Mouse (Mus musculus) ES-Bruce4 (cell line): Measurements from ENCODE around the gene Pcdh19. TPM values are rescaled to one million over a fixed set of nuclear protein-coding genes. Genes with fewer than 3 reads are reported as not detected.

ENCODE experiments used
- H3K27ac ChIP-seq: 2 replicates; pipeline ENCODE4 v1.5.1; 2012; ENCODE audit warnings: low read length, inconsistent platforms; ENCODE audit not compliant: insufficient read depth
- H3K27me3 ChIP-seq: 2 replicates; pipeline ENCODE4 v1.6.1; 2012; ENCODE audit warnings: mild to moderate bottlenecking, low read length, inconsistent platforms; ENCODE audit not compliant: control insufficient read depth, poor library complexity, insufficient read depth, severe bottlenecking
- H3K36me3 ChIP-seq: 2 replicates; pipeline ENCODE4 v1.6.1; 2012; ENCODE audit warnings: inconsistent platforms, mild to moderate bottlenecking, low read length, moderate library complexity; ENCODE audit not compliant: control insufficient read depth, poor library complexity, insufficient read depth, severe bottlenecking
- H3K4me1 ChIP-seq: one replicate; pipeline ENCODE4 v1.8.1; 2011; ENCODE audit warnings: low read length; ENCODE audit not compliant: control insufficient read depth, insufficient read depth
- H3K4me3 ChIP-seq: 2 replicates; pipeline ENCODE4 v1.5.1; 2011; ENCODE audit warnings: low read depth, mild to moderate bottlenecking, low read length
- H3K9ac ChIP-seq: 2 replicates; pipeline ENCODE4 v1.6.1; 2012; ENCODE audit warnings: low read depth, mild to moderate bottlenecking, inconsistent platforms; ENCODE audit not compliant: poor library complexity, severe bottlenecking
- H3K9me3 ChIP-seq: replicated peaks from 2 replicates; pipeline ENCODE4 v1.6.1; 2012; ENCODE audit warnings: mild to moderate bottlenecking, low read length, inconsistent platforms; ENCODE audit not compliant: control insufficient read depth, poor library complexity, insufficient read depth, severe bottlenecking
- CTCF ChIP-seq: IDR thresholded peaks from one replicate; pipeline ENCODE4 v1.8.1; 2011; ENCODE audit warnings: low read depth, low read length
- EP300 ChIP-seq: IDR thresholded peaks from 2 replicates; pipeline ENCODE4 v1.6.1; 2011; ENCODE audit warnings: low read depth, low read length; ENCODE audit not compliant: insufficient read depth
- POLR2A ChIP-seq: IDR thresholded peaks from one replicate; pipeline ENCODE4 v1.8.1; 2011; ENCODE audit warnings: low read length; ENCODE audit not compliant: insufficient read depth
- polyA plus RNA-seq: library from polyadenylated mRNA; stranded (reverse); fragments of >200 nt; gene quantifications from 2 replicates; pipeline ENCODE4 v1.2.4, GENCODE M21; 2011; ENCODE audit warnings: low read depth; ENCODE audit not compliant: missing spikeins, insufficient read depth, insufficient read length

Pcdh19 gene
- polyA plus RNA-seq, 1 experiment: 1.8 TPM

DNA sequence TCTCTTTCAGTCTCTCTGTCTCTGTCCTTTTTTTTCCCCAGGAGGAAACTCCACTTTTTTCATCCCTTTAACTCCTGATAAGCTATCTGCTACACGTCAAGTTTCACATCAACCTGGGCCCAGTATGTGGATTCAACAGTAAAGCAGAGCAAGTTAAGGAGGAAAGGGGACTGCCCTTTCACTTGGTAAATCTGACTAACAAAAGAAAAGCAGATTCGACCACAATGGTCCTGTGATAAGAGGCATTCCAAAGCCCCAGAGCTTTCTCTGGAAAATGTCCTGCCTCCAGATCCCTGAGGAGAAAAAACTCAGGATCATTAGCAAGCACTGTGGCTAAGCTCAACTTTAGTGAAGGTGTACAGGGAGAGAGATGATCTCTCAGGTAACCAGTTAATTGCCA, 13.7 kb downstream of the Pcdh19 start:
- Histone ChIP-seq H3K9me3 (no peaks in the 10 kb centered on the region), H3K9ac (no peak overlapping the region), H3K27me3 (no peaks in the 10 kb centered on the region), H3K27ac (no peak overlapping the region), H3K4me3 (no peak overlapping the region), H3K4me1 (peaks cover 1% of the 10 kb centered on the region), H3K36me3 (no peaks in the 10 kb centered on the region)
- TF ChIP-seq EP300 (no peak), CTCF (no peak), POLR2A (no peak)

DNA sequence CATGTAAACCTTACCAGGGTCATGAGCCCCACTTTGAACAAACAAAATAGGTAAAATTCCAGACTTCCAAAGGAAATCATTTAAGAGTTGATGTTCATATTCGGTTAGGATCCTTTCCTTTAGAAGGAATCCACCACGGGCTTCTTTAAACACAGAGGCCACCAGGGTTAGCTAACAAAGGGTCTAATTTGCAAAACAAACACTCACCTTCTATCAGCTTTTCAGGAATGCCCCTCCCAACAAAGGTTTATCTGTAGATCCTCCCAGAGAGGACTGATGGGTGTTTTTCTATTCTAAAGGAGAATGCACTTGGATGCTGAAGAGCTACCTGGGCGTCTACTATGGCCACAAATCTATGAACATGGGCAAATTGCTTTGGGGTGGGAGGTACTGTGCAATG, 15.0 kb downstream of the Pcdh19 start:
- Histone ChIP-seq H3K36me3 (no peaks in the 10 kb centered on the region), H3K9me3 (no peaks in the 10 kb centered on the region), H3K4me3 (no peak overlapping the region), H3K27me3 (no peaks in the 10 kb centered on the region), H3K9ac (no peak overlapping the region), H3K4me1 (peaks cover 1% of the 10 kb centered on the region), H3K27ac (no peak overlapping the region)
- no peak for TF ChIP-seq EP300
- no peak for TF ChIP-seq POLR2A
- no peak for TF ChIP-seq CTCF

DNA sequence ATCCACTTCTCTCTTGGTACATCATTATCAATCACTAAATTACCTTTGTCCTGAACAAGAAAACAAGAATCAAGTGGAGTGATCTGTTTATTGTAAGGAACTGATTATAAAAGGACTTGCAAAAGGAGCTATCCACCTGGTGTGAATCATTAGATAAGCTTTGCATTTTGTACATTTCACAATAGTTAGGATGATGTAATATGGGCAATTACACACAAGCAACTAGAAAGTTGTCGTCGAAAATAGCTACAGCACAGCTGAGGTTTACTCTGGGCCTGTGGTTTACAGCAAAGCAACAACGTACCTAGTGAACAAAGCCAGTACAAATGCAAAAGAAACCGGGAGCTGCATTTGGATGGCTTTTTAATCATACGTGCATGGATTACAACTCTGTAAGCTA, 28.7 kb downstream of the Pcdh19 start:
- H3K27me3 ChIP-seq: no peaks in the 10 kb centered on the region
- H3K9me3 ChIP-seq: no peaks in the 10 kb centered on the region
- H3K27ac ChIP-seq: no peak overlapping the region
- H3K4me1 ChIP-seq: no peaks in the 10 kb centered on the region
- H3K9ac ChIP-seq: no peak overlapping the region
- TF ChIP-seq EP300 (no peak), POLR2A (no peak), CTCF (no peak)
- no peak overlapping the region for H3K4me3 ChIP-seq
- no peaks in the 10 kb centered on the region for H3K36me3 ChIP-seq

DNA sequence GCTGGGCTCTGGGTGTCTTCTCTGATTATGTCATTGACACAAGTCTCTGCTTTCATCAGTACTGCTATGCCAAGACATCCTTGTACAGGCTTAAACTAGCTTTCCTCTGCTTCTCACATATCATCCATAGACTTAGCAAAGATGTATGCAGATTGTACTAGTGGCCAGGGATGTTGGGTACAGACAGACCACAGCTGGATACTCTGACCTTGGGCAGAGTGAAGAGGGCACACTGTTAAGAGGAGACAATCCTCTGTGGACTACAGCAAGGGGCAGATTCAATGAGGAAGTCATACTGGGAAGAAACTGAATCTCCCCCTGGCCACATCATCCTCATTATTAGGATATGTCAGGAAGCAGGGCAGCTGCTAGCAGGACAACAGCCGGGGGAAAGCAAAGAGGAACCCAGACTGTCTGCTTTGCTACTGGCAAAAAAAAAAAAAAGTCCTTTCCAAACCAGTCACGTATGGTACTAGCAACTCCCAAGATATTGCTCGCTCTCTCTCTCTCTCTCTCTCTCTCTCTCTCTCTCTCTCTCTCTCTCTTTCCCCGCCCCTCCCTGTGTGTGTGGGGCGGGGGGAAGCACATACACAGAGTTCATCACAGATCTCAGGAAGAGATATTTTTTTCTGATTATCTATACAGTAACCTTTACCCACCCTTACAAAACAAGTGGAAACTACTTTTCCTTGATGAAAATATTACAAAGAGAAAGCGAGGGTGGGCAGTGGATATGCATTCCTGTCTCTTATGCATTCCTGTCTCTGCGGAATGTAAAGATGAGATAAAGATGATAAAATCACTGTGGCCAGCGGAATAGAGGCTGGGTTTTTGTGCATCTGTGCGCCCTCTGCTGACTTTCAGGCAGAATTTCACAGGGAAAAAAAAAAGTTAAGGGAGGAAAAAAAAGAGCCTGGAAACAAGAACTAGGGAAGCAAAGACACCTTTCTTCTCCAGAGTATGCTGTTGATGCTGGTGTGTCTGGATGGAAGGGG, 31.2 kb downstream of the Pcdh19 start:
- H3K4me3 ChIP-seq: no peak overlapping the region
- no peak overlapping the region for H3K27ac ChIP-seq
- H3K9ac ChIP-seq: no peak overlapping the region
- H3K36me3 ChIP-seq: no peaks in the 10 kb centered on the region
- no peaks in the 10 kb centered on the region for H3K4me1 ChIP-seq
- no peaks in the 10 kb centered on the region for H3K27me3 ChIP-seq
- TF ChIP-seq POLR2A (no peak), CTCF (no peak), EP300 (no peak)
- no peaks in the 10 kb centered on the region for H3K9me3 ChIP-seq

DNA sequence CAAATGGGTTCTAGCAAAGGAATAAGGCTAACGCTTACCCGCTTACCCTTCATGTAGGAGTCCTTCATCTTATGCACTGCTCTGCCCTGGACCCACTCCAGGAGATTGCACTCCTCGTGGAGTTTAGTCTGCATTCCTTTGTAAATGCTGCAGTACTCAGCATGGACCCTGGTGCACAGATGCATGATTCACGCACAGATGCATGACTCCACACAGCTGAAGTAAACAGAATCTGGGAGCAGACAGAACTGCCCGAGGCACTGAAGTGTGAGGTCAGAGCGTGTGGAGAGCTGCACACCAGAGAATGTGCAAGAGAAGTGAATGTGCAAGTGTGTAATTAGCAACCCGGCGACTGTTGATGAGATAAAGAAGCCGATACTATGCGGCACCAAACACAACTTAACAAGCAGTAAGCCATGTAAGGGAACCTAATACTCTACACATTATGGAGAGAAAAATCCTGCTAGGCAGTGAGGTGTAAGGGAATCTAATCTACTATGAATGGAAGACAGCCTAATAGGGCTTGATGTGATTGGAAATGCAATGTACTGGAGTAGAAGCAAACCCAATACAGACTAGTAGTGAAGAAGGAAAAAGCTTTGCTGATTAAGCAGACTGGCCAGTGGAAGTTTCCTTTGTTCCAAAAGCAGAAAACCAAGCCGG, 32.8 kb downstream of the Pcdh19 start:
- Histone ChIP-seq H3K36me3 (no peaks in the 10 kb centered on the region), H3K27ac (no peak overlapping the region), H3K9ac (no peak overlapping the region), H3K4me3 (no peak overlapping the region), H3K9me3 (no peaks in the 10 kb centered on the region), H3K4me1 (no peaks in the 10 kb centered on the region), H3K27me3 (no peaks in the 10 kb centered on the region)
- TF ChIP-seq POLR2A: no peak
- no peak for TF ChIP-seq EP300
- no peak for TF ChIP-seq CTCF

DNA sequence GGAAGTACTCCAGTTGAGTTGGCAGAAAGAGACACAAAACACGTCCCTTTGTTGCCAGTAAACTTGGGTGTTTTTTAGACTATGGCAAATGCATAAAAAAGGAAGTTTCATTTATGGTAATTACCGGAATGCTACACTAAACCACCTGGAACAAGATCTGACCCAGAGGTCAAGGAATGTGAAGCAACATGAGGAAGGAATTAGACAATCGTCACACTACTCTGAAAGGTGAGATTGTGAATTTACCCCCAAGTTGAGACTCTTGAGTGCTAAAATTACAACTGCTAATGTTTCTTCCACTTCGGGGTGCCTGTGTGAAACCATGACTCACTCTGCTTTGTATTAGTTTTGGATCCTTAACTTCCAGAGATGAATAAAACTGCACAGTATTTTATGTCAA, 33.6 kb downstream of the Pcdh19 start:
- Histone ChIP-seq H3K27me3 (no peaks in the 10 kb centered on the region), H3K36me3 (no peaks in the 10 kb centered on the region), H3K9ac (no peak overlapping the region), H3K4me3 (no peak overlapping the region), H3K4me1 (no peaks in the 10 kb centered on the region), H3K27ac (no peak overlapping the region), H3K9me3 (no peaks in the 10 kb centered on the region)
- TF ChIP-seq CTCF (no peak), EP300 (no peak), POLR2A (no peak)
